Mouse (Mus musculus): ENCODE results near the gene Cfd. TPM values are rescaled to one million over a fixed set of nuclear protein-coding genes. Genes with fewer than 3 reads are reported as not detected.

Cfd gene
- polyA plus RNA-seq, 1 experiment from 2014 or later: not detected

DNA sequence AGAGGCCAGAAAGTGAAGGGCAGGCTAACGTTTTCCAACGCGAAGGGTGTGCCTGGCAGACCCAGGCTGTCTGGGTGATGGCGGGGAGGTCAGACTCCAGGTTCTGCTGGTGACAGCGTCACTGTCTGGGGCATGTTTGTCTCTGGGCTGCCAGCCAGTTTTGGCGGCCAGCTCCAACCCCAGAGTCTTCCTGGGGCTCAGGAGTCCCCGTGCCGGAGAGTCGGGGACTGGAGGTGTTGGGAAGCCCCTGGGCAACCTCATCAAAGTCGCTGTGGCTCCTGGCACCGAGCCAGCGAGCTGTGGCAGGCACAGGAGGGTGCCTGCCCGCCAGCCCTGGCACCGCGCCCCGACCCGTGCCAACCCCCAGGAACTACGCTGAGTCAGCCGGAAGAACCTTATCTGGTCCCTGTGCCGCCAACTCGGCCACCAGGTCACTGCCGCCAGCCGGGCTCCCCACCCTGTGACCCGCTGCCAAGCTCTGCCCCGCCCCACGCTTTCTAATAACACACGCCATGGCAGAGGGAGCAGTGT is 46.3 kb downstream of the Cfd start:
- no peak overlapping the region for H3K4me2 ChIP-seq (ENCODE audit: low read depth, low read length)
- ATAC-seq (ENCODE audit: low read depth): no peak
- H3K27ac ChIP-seq (ENCODE audit: low read depth, low read length): 0 out of 2 replicates have a peak overlapping the region, but pooled peaks have one; percentile 3
- H3K4me3 ChIP-seq (ENCODE audit: low read depth, low read length): no peak overlapping the region
- H3K36me3 ChIP-seq (ENCODE audit: control insufficient read depth, insufficient read depth, low read length): peaks cover 13% of the 10 kb centered on the region
- H3K4me1 ChIP-seq (ENCODE audit: control insufficient read depth, insufficient read depth, low read length): peaks cover 25% of the 10 kb centered on the region
- no peaks in the 10 kb centered on the region for H3K27me3 ChIP-seq (ENCODE audit: control insufficient read depth, insufficient read depth, low read length)
- no peaks in the 10 kb centered on the region for H3K9me3 ChIP-seq (ENCODE audit: control insufficient read depth, low read length)
- WGBS: 48% methylated on average over 27 of the region's 27 CpGs
- peak overlapping the region; percentile 25; the same call in 1 of the 2 replicates for H3K9ac ChIP-seq (replicated peaks; ENCODE audit: low read depth, low read length)

- Histone ChIP-seq H3K27ac (ENCODE audit: low read depth, low read length) (no peak overlapping the region), H3K9me3 (ENCODE audit: control insufficient read depth, low read length) (no peaks in the 10 kb centered on the region), H3K9ac (replicated peaks; ENCODE audit: low read depth, low read length) (no peak overlapping the region), H3K4me2 (ENCODE audit: low read depth, low read length) (no peak overlapping the region), H3K4me1 (ENCODE audit: control insufficient read depth, insufficient read depth, low read length) (peaks cover 19% of the 10 kb centered on the region), H3K36me3 (ENCODE audit: control insufficient read depth, insufficient read depth, low read length) (0 out of 2 replicates have a peak, but pooled peaks cover 6% of the 10 kb centered on the region), H3K27me3 (ENCODE audit: control insufficient read depth, insufficient read depth, low read length) (no peaks in the 10 kb centered on the region), H3K4me3 (ENCODE audit: low read depth, low read length) (no peak overlapping the region)
- no peak for ATAC-seq (ENCODE audit: low read depth)
- 36% methylated on average over 11 of the region's 11 CpGs for WGBS
Measured at GRCm38 (mm10) chr10:79937775-79938526, 47.3 kb downstream of the Cfd start.

GRCm38 (mm10) chr10:79940749-79941148 is 50.1 kb downstream of the Cfd start:
- WGBS: 68% methylated on average over 7 of the region's 7 CpGs
- no peak for ATAC-seq (ENCODE audit: low read depth)
- Histone ChIP-seq H3K4me1 (ENCODE audit: control insufficient read depth, insufficient read depth, low read length) (peaks cover 16% of the 10 kb centered on the region), H3K27me3 (ENCODE audit: control insufficient read depth, insufficient read depth, low read length) (no peaks in the 10 kb centered on the region), H3K27ac (ENCODE audit: low read depth, low read length) (no peak overlapping the region), H3K9me3 (ENCODE audit: control insufficient read depth, low read length) (no peaks in the 10 kb centered on the region), H3K36me3 (ENCODE audit: control insufficient read depth, insufficient read depth, low read length) (0 out of 2 replicates have a peak, but pooled peaks cover 6% of the 10 kb centered on the region), H3K4me2 (ENCODE audit: low read depth, low read length) (no peak overlapping the region), H3K4me3 (ENCODE audit: low read depth, low read length) (no peak overlapping the region), H3K9ac (replicated peaks; ENCODE audit: low read depth, low read length) (no peak overlapping the region)

Small RNA genes lying within 50 kb of the gene (microRNA-seq; reads per million reads assigned to microRNA genes)
- not detected for gene Mir6910

Other genes with a start within 250 kb of the Cfd start
- gene Odf3l2, start 245.1 kb upstream of the Cfd start, polyA plus RNA-seq (2014; fragmentation: Nextera tagmentation; extraction: Ambion mirVana): not detected in 2 replicates
- gene Madcam1, start 226.3 kb upstream of the Cfd start, polyA plus RNA-seq (2014; fragmentation: Nextera tagmentation; extraction: Ambion mirVana): 0.82 and 1.2 TPM in 2 replicates
- gene Tpgs1, start 221.5 kb upstream of the Cfd start, polyA plus RNA-seq (2014; fragmentation: Nextera tagmentation; extraction: Ambion mirVana): 104 and 118 TPM in 2 replicates
- gene Cdc34, start 208.7 kb upstream of the Cfd start, polyA plus RNA-seq (2014; fragmentation: Nextera tagmentation; extraction: Ambion mirVana): 69.7 and 74.6 TPM in 2 replicates
- gene Gzmm, start 201.8 kb upstream of the Cfd start, polyA plus RNA-seq (2014; fragmentation: Nextera tagmentation; extraction: Ambion mirVana): 1.1 and 1.3 TPM in 2 replicates
- gene Bsg, start 186.4 kb upstream of the Cfd start, polyA plus RNA-seq (2014; fragmentation: Nextera tagmentation; extraction: Ambion mirVana): 800 and 802 TPM in 2 replicates
- 2.7 and 3.7 TPM in 2 replicates for gene Hcn2, start 174.2 kb upstream of the Cfd start, polyA plus RNA-seq (2014; fragmentation: Nextera tagmentation; extraction: Ambion mirVana)
- gene Polrmt, start 144.3 kb upstream of the Cfd start, polyA plus RNA-seq (2014; fragmentation: Nextera tagmentation; extraction: Ambion mirVana): 34.9 and 36.7 TPM in 2 replicates
- gene Fgf22, start 135.8 kb upstream of the Cfd start, polyA plus RNA-seq (2014; fragmentation: Nextera tagmentation; extraction: Ambion mirVana): 2.0 and 2.3 TPM in 2 replicates
- 89.3 and 93.7 TPM in 2 replicates for gene Rnf126, start 123.9 kb upstream of the Cfd start, polyA plus RNA-seq (2014; fragmentation: Nextera tagmentation; extraction: Ambion mirVana)
- 1.7 and 2.3 TPM in 2 replicates for gene Fstl3, start 113.6 kb upstream of the Cfd start, polyA plus RNA-seq (2014; fragmentation: Nextera tagmentation; extraction: Ambion mirVana)
- not detected in 2 replicates for gene Prss57, start 99.9 kb upstream of the Cfd start, polyA plus RNA-seq (2014; fragmentation: Nextera tagmentation; extraction: Ambion mirVana)
- gene Palm, start 97.3 kb upstream of the Cfd start, polyA plus RNA-seq (2014; fragmentation: Nextera tagmentation; extraction: Ambion mirVana): 233 and 247 TPM in 2 replicates
- 0.35 and 0.36 TPM in 2 replicates for gene Misp, start 69.9 kb upstream of the Cfd start, polyA plus RNA-seq (2014; fragmentation: Nextera tagmentation; extraction: Ambion mirVana)
- 36.9 and 53.5 TPM in 2 replicates for gene Ptbp1, start 36.4 kb upstream of the Cfd start, polyA plus RNA-seq (2014; fragmentation: Nextera tagmentation; extraction: Ambion mirVana)
- 11.1 and 12.4 TPM in 2 replicates for gene Prtn3, start 16.4 kb upstream of the Cfd start, polyA plus RNA-seq (2014; fragmentation: Nextera tagmentation; extraction: Ambion mirVana)
- 299 and 327 TPM in 2 replicates for gene Plppr3, start 16.2 kb upstream of the Cfd start, polyA plus RNA-seq (2014; fragmentation: Nextera tagmentation; extraction: Ambion mirVana)
- gene Elane, start 4.6 kb upstream of the Cfd start, polyA plus RNA-seq (2014; fragmentation: Nextera tagmentation; extraction: Ambion mirVana): 0.55 TPM in 1 of 2 replicates, not detected in the other
- 33.2 and 38.7 TPM in 2 replicates for gene Med16, start 18.1 kb downstream of the Cfd start, polyA plus RNA-seq (2014; fragmentation: Nextera tagmentation; extraction: Ambion mirVana)
- 5.9 and 9.1 TPM in 2 replicates for gene Gm26602, start 20.0 kb downstream of the Cfd start, polyA plus RNA-seq (2014; fragmentation: Nextera tagmentation; extraction: Ambion mirVana)
- 2.2 and 2.3 TPM in 2 replicates for gene Kiss1r, start 26.1 kb downstream of the Cfd start, polyA plus RNA-seq (2014; fragmentation: Nextera tagmentation; extraction: Ambion mirVana)
- gene R3hdm4, start 30.4 kb downstream of the Cfd start, polyA plus RNA-seq (2014; fragmentation: Nextera tagmentation; extraction: Ambion mirVana): 253 and 265 TPM in 2 replicates
- gene Arid3a, start 36.2 kb downstream of the Cfd start, polyA plus RNA-seq (2014; fragmentation: Nextera tagmentation; extraction: Ambion mirVana): 3.3 and 5.1 TPM in 2 replicates
- 87.0 and 103 TPM in 2 replicates for gene Wdr18, start 69.3 kb downstream of the Cfd start, polyA plus RNA-seq (2014; fragmentation: Nextera tagmentation; extraction: Ambion mirVana)
- gene Grin3b, start 79.9 kb downstream of the Cfd start, polyA plus RNA-seq (2014; fragmentation: Nextera tagmentation; extraction: Ambion mirVana): 0.43 and 0.61 TPM in 2 replicates
- gene Tmem259, start 93.5 kb downstream of the Cfd start, polyA plus RNA-seq (2014; fragmentation: Nextera tagmentation; extraction: Ambion mirVana): 19.2 and 21.1 TPM in 2 replicates
- gene Cnn2, start 97.7 kb downstream of the Cfd start, polyA plus RNA-seq (2014; fragmentation: Nextera tagmentation; extraction: Ambion mirVana): 9.9 and 40.0 TPM in 2 replicates
- 4.3 and 6.7 TPM in 2 replicates for gene Abca7, start 105.6 kb downstream of the Cfd start, polyA plus RNA-seq (2014; fragmentation: Nextera tagmentation; extraction: Ambion mirVana)
- gene Arhgap45, start 125.8 kb downstream of the Cfd start, polyA plus RNA-seq (2014; fragmentation: Nextera tagmentation; extraction: Ambion mirVana): 0.83 and 1.8 TPM in 2 replicates
- 138 and 145 TPM in 2 replicates for gene Polr2e, start 148.9 kb downstream of the Cfd start, polyA plus RNA-seq (2014; fragmentation: Nextera tagmentation; extraction: Ambion mirVana)
- gene Gpx4, start 156.3 kb downstream of the Cfd start, polyA plus RNA-seq (2014; fragmentation: Nextera tagmentation; extraction: Ambion mirVana): 512 and 546 TPM in 2 replicates
- gene Sbno2, start 214.7 kb downstream of the Cfd start, polyA plus RNA-seq (2014; fragmentation: Nextera tagmentation; extraction: Ambion mirVana): 12.9 and 13.3 TPM in 2 replicates
- gene Stk11, start 224.9 kb downstream of the Cfd start, polyA plus RNA-seq (2014; fragmentation: Nextera tagmentation; extraction: Ambion mirVana): 21.3 and 26.0 TPM in 2 replicates
- gene Atp5d, start 247.8 kb downstream of the Cfd start, polyA plus RNA-seq (2014; fragmentation: Nextera tagmentation; extraction: Ambion mirVana): 472 and 519 TPM in 2 replicates
- 82.2 and 101 TPM in 2 replicates for gene Cbarp, start 250.0 kb downstream of the Cfd start, polyA plus RNA-seq (2014; fragmentation: Nextera tagmentation; extraction: Ambion mirVana)